Mouse (Mus musculus): ENCODE data around the gene Ctbp2. TPM values are rescaled to one million over a fixed set of nuclear protein-coding genes. Genes with fewer than 3 reads are reported as not detected.

Gene Ctbp2
- polyA plus RNA-seq (2015; fragmentation: Illumina TruSeq; extraction: RNeasy Lipid Tissue Mini Kit (QIAGEN cat#74804); ENCODE audit: insufficient read depth, low read depth, low replicate concordance): 11.3 TPM

GRCm38 (mm10) chr7:133123999-133124700 lies at the start of gene Ctbp2:
Gene Ctbp2 (minus strand): TSS chr7:133124354.

GRCm38 (mm10) chr7:133123244-133123998 lies 733 bp downstream of the Ctbp2 start, which contains the start of gene Fgfr2:
Gene Fgfr2 (minus strand): TSS chr7:133123350.

Other genes starting within 250 kb of the Ctbp2 start
- gene Zranb1, start 193.2 kb downstream of the Ctbp2 start, polyA plus RNA-seq (2015; fragmentation: Illumina TruSeq; extraction: RNeasy Lipid Tissue Mini Kit (QIAGEN cat#74804); ENCODE audit: insufficient read depth, low read depth, low replicate concordance): 6.7 TPM
- gene Fgfr2, start 1.0 kb downstream of the Ctbp2 start, polyA plus RNA-seq (2015; fragmentation: Illumina TruSeq; extraction: RNeasy Lipid Tissue Mini Kit (QIAGEN cat#74804); ENCODE audit: insufficient read depth, low read depth, low replicate concordance): 7.7 TPM

All from pancreas, adult 10 weeks (tissue).